In genomic region chr2:36203011-36203825, GRCm38 (mm10) we compare ENCODE assay signal across 8 mouse cellular contexts. TPM values are rescaled to one million over a fixed set of nuclear protein-coding genes. Genes with fewer than 3 reads are reported as not detected.
DNase-seq lines count a peak whose midpoint lies in the region; ATAC-seq and TF ChIP-seq lines count a peak whose summit lies in the region.

No protein-coding gene starts in this region.

- peak overlapping the region; percentile 68 for H3ac ChIP-seq in C2C12 (ENCODE audit: control insufficient read depth, insufficient read length, low read depth)

- TF ChIP-seq CTCF in C2C12 (IDR thresholded peaks at IDR 0.05; ENCODE audit: control insufficient read depth, insufficient read depth, insufficient read length): no peak
- TF ChIP-seq CTCF in liver, embryonic 14.5 days (IDR thresholded peaks at IDR 0.05; ENCODE audit: low read depth): peak; percentile 15; the same call in 1 of the 2 replicates

- no peaks in the 10 kb centered on the region for H3K79me2 ChIP-seq in C2C12 (ENCODE audit: control insufficient read depth, insufficient read depth)

- H3K4me3 ChIP-seq in C2C12 (ENCODE audit: insufficient read depth, poor library complexity, severe bottlenecking): peak overlapping the region; percentile 21
- H3K4me3 ChIP-seq in hindbrain, embryonic 14.5 days (replicated peaks; ENCODE audit: low read length): peak overlapping the region; percentile 38
- peak overlapping the region; percentile 17 to 46 for H3K4me3 ChIP-seq in liver, embryonic 14.5 days (ENCODE audit: insufficient read depth in 1 of 2, low read depth in 2 of 2, low read length in 2 of 2)
- H3K4me3 ChIP-seq in neural tube, embryonic 15.5 days (replicated peaks): peak overlapping the region; percentile 47

- no peaks in the 10 kb centered on the region for H3K9me3 ChIP-seq in hindbrain, embryonic 14.5 days (ENCODE audit: control insufficient read depth, low read length)
- no peaks in the 10 kb centered on the region for H3K9me3 ChIP-seq in liver, embryonic 14.5 days (ENCODE audit: control insufficient read depth, low read length)
- no peaks in the 10 kb centered on the region for H3K9me3 ChIP-seq in neural tube, embryonic 15.5 days (replicated peaks)

- under 1% methylated on average over 39 of the region's 39 CpGs for WGBS in hindbrain, embryonic 14.5 days
- 1% methylated on average over 39 of the region's 39 CpGs for WGBS in liver, embryonic 14.5 days (ENCODE audit: insufficient replicate concordance)
- WGBS in neural tube, embryonic 15.5 days: 1% methylated on average over 39 of the region's 39 CpGs

- peak overlapping the region; percentile 59 for H3K9ac ChIP-seq in hindbrain, embryonic 14.5 days
- peak overlapping the region; percentile 47 for H3K9ac ChIP-seq in liver, embryonic 14.5 days (replicated peaks)
- peak overlapping the region; percentile 55 for H3K9ac ChIP-seq in neural tube, embryonic 15.5 days (replicated peaks)

- no peaks in the 10 kb centered on the region for H3K36me3 ChIP-seq in C2C12 (ENCODE audit: control insufficient read depth, insufficient read depth)
- H3K36me3 ChIP-seq in hindbrain, embryonic 14.5 days (replicated peaks; ENCODE audit: control insufficient read depth, insufficient read depth): no peaks in the 10 kb centered on the region
- no peaks in the 10 kb centered on the region for H3K36me3 ChIP-seq in liver, embryonic 14.5 days (replicated peaks; ENCODE audit: control insufficient read depth, insufficient read depth, low read depth)
- no peaks in the 10 kb centered on the region for H3K36me3 ChIP-seq in neural tube, embryonic 15.5 days

- no peak for TF ChIP-seq EP300 in liver, embryonic 14.5 days (IDR thresholded peaks at IDR 0.05; ENCODE audit: low read depth)

- H3K27ac ChIP-seq in hindbrain, embryonic 14.5 days: peak overlapping the region; percentile 63
- H3K27ac ChIP-seq in liver, embryonic 14.5 days: no peak overlapping the region
- peak overlapping the region; percentile 49; the same call in 1 of the 2 replicates for H3K27ac ChIP-seq in neural tube, embryonic 15.5 days (replicated peaks)

- DNase-seq in cerebellum, postnatal 14 days: peak; percentile 45 to 53
- DNase-seq in embryo, embryonic 9.5 days (ENCODE audit: extremely low spot score): peak; percentile 50
- DNase-seq in hindbrain, embryonic 14.5 days (ENCODE audit: low spot score): peak; percentile 48
- DNase-seq in liver, embryonic 14.5 days (ENCODE audit: low read depth in 3 of 3, low spot score in 3 of 3): no peak
- no peak for DNase-seq in urinary bladder, postnatal 25 days (ENCODE audit: low spot score)

- no peak for ATAC-seq in cerebellum, adult (ENCODE audit: insufficient number of reproducible peaks, low FRiP score, low TSS enrichment)
- ATAC-seq in hindbrain, embryonic 14.5 days (ENCODE audit: low FRiP score): peak; percentile 66
- ATAC-seq in liver, embryonic 14.5 days (ENCODE audit: insufficient read depth): no peak
- ATAC-seq in neural tube, embryonic 15.5 days (ENCODE audit: low FRiP score): peak; percentile 70

- peak overlapping the region; percentile 71 for H3K4me2 ChIP-seq in hindbrain, embryonic 14.5 days (replicated peaks)
- H3K4me2 ChIP-seq in liver, embryonic 14.5 days (ENCODE audit: low read depth): peak overlapping the region; percentile 82
- H3K4me2 ChIP-seq in neural tube, embryonic 15.5 days: peak overlapping the region; percentile 84

- no peaks in the 10 kb centered on the region for H3K79me3 ChIP-seq in C2C12 (ENCODE audit: low read depth)

- no peaks in the 10 kb centered on the region for H3K27me3 ChIP-seq in C2C12 (ENCODE audit: control insufficient read depth, insufficient read depth, insufficient read length)
- peaks cover 21% of the 10 kb centered on the region; the same call in 1 of the 2 replicates for H3K27me3 ChIP-seq in hindbrain, embryonic 14.5 days (ENCODE audit: control insufficient read depth, insufficient read depth, low read length)
- peaks cover 26% of the 10 kb centered on the region for H3K27me3 ChIP-seq in liver, embryonic 14.5 days (ENCODE audit: control insufficient read depth, insufficient read depth, low read length)
- peaks cover 38% of the 10 kb centered on the region for H3K27me3 ChIP-seq in neural tube, embryonic 15.5 days (replicated peaks)

- H3K4me1 ChIP-seq in hindbrain, embryonic 14.5 days (replicated peaks; ENCODE audit: control insufficient read depth, insufficient read depth, low read length): peaks cover 20% of the 10 kb centered on the region; the same call in 1 of the 2 replicates
- H3K4me1 ChIP-seq in liver, embryonic 14.5 days (replicated peaks; ENCODE audit: control insufficient read depth in 2 of 2, insufficient read depth in 2 of 2, low read length in 1 of 2): peaks cover 20 to 44% of the 10 kb centered on the region in 2 experiments
- H3K4me1 ChIP-seq in neural tube, embryonic 15.5 days: peaks cover 33% of the 10 kb centered on the region

TF ChIP-seq in C2C12, 6 proteins besides CTCF, POLR2A, EP300 and RAD21:
- no peak for TF ChIP-seq USF1 (IDR thresholded peaks at IDR 0.05; ENCODE audit: low read depth)
- TF ChIP-seq MYOG (IDR thresholded peaks at IDR 0.05; ENCODE audit: control insufficient read depth, extremely low read depth, insufficient read length): no peak
- TF ChIP-seq MYOD1 (IDR thresholded peaks at IDR 0.05; ENCODE audit: control insufficient read depth, insufficient read length, low read depth): no peak
- no peak for TF ChIP-seq FOSL1 (IDR thresholded peaks at IDR 0.05; ENCODE audit: insufficient read depth, low read length, poor library complexity, severe bottlenecking)
- TF ChIP-seq MAX (IDR thresholded peaks at IDR 0.05): no peak
- no peak for TF ChIP-seq CEBPB (IDR thresholded peaks at IDR 0.05; ENCODE audit: low read depth)

RNA-seq across cellular contexts. Expression of gene Ptgs1, which starts 27.0 kb away (rescaled TPM):
- 336 TPM for polyA plus RNA-seq in C2C12 (2012; fragmentation: generic; extraction: Trizol)
- 6.5 and 7.6 TPM in 2 replicates for polyA plus RNA-seq in hindbrain, embryonic 14.5 days (2014; fragmentation: Nextera tagmentation; extraction: Ambion mirVana)
- 8.6 and 9.9 TPM in 2 replicates for polyA plus RNA-seq in liver, embryonic 14.5 days (2012; rRNA removed)
- polyA plus RNA-seq in liver, embryonic 14.5 days (2014; fragmentation: Nextera tagmentation; extraction: Ambion mirVana): 15.8 and 16.4 TPM in 2 replicates
- polyA plus RNA-seq in neural tube, embryonic 15.5 days (2015; fragmentation: Nextera tagmentation; extraction: Ambion mirVana): 7.4 and 8.1 TPM in 2 replicates

Comparison
In these comparisons a context has a peak if more than half of its experiments do, and no peak if none do; other contexts are left out.
1. DNase-seq: peak in cerebellum, postnatal 14 days (2 of 2), embryo, embryonic 9.5 days (single experiment) and hindbrain, embryonic 14.5 days (single experiment); none in liver, embryonic 14.5 days (0 of 3) and urinary bladder, postnatal 25 days (single experiment).
2. ATAC-seq: peak in hindbrain, embryonic 14.5 days (single experiment) and neural tube, embryonic 15.5 days (single experiment); none in cerebellum, adult (single experiment) and liver, embryonic 14.5 days (single experiment).
3. RNA of gene Ptgs1, which starts 27.0 kb away (polyA plus RNA-seq): 336 TPM in C2C12 (single experiment); 8.6 to 16.4 TPM in liver, embryonic 14.5 days, 7.4 to 8.1 TPM in neural tube, embryonic 15.5 days and 6.5 to 7.6 TPM in hindbrain, embryonic 14.5 days; every median in the first group is over 10 times any median in the second.
4. Peak in every context shown above with its lines, with median percentiles within 50 percentile points of each other: H3K4me3 ChIP-seq, H3K4me2 ChIP-seq and H3K9ac ChIP-seq.